Mouse (Mus musculus) thymus, adult 2 months (tissue): ENCODE measurements at regions not wholly inside any gene's neighbourhood (a gene's known extent, or its start where the extent isn't known, plus 50 kb on each side); places are given as distances from the start of the nearest gene placed in this dataset.

Experiments used
- CTCF ChIP-seq: fragments of 200-500 bp; IDR thresholded peaks from 2 replicates; pipeline ENCODE4 v1.5.1; 2012; ENCODE audit warnings: mild to moderate bottlenecking, control low read depth, low read length, moderate library complexity, borderline replicate concordance; ENCODE audit not compliant: control insufficient read depth, poor library complexity, insufficient read depth; ENCODE audit errors: extremely low read depth
- POLR2A ChIP-seq: fragments of 200-500 bp; IDR thresholded peaks from 2 replicates; pipeline ENCODE4 v1.6.1; 2012; ENCODE audit warnings: mild to moderate bottlenecking, low read length, control low read depth, moderate library complexity; ENCODE audit not compliant: control insufficient read depth, poor library complexity, insufficient read depth; ENCODE audit errors: extremely low read depth

GRCm38 (mm10) chr7:58448727-58449126, 207.2 kb upstream of the Atp10a start:
- TF ChIP-seq POLR2A (no peak), CTCF (no peak)
